Mouse (Mus musculus) gonadal fat pad, adult 2 months (tissue): ENCODE results near the gene Siah1a. TPM values are rescaled to one million over a fixed set of nuclear protein-coding genes. Genes with fewer than 3 reads are reported as not detected.
A peak's percentile ranks its signal among the peaks of the same experiment; 100 is the strongest.

Experiments used
- DNase-seq: peaks from one replicate; pipeline ENCODE4 v3.0.0-alpha.2; 2012; ENCODE audit warnings: low read depth
- polyA plus RNA-seq: library from polyadenylated mRNA; depleted of rRNA; stranded (reverse); fragments of >200 nt; gene quantifications from 2 replicates; pipeline ENCODE4 v1.2.3, GENCODE M21; 2012; rRNA removed

Siah1a gene
- polyA plus RNA-seq, result 18.8 and 21.5 TPM in 2 replicates

DNA sequence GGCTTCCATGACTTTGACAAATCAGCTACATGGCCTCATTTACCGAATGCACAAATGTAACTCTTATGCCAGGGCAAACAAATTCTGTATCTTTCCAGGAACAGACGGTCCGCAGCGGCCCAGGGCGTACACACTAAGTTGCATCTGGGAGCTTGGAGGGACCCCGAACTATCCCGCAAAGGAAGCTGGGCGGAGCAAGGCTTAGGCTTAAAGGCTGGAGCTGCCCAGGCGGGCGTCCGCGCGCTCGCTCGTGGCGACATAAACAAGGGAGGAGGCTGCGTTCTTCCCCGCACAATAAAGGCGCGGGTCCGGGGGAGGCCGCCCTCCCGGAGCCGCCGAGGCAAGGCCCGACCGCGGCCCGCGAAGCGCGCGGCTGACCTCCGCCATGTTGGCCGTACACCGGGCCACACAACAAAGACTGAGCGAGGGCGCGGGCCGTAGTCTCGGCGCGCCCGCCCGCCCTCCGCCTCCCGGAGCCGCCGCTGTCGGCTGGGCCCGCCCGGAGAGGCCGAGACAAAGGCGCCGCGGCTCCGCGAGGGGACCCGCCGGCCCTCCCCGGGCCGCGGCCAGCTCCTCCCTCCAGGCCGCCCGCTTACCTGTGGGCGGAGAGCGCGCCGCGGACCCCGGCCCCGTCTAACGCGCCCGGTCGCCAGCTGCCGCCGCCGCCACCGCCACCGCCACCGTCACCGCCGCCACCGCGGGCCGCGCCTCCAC, at the start of gene Siah1a, which contains the start of gene Gm10638:
Siah1a (minus strand) TSS at position 714 of the 714 bp plus-strand sequence.
Gm10638 (plus strand) TSS at position 479 of the 714 bp plus-strand sequence.
- no peak for DNase-seq

DNA sequence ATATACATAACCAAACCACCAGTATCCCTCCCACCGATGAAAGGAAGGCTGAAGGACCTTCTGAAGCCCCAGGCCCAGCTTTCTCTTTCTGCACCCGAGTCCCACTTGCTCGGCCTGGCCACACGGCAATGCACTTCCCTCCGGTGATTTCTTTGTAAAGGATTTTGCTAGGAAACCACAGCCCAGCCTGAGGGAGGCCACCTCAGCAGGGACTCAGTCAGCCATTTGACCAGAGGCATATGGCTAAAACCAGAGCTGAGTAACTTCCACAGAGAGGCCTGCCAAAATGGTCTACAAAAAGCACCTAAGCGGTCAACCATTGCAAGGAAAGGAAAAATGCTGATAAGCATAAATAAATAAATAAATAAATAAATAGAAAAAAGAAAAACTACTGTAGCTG, 49.0 kb upstream of the Siah1a start:
- DNase-seq, result no peak

DNA sequence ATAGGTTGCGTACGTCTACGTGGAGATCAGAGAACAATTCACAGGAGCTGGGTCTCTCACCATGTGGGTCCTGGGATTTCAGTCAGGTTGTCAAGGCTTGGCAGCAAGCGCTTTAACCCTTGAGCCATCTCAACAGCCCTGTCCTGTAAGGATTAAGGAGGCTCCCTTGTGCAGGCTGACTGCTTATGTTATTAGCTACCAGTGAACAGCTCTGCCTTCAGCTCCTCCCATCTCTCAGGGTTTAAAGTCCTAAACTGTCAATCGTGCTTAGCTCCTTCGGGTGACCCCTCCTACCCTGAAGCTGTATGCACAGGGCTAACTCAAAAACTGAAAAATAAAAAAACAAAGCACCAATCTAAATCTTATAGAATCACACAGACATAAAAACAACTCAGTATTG, 45.8 kb upstream of the Siah1a start:
- DNase-seq, result no peak

DNA sequence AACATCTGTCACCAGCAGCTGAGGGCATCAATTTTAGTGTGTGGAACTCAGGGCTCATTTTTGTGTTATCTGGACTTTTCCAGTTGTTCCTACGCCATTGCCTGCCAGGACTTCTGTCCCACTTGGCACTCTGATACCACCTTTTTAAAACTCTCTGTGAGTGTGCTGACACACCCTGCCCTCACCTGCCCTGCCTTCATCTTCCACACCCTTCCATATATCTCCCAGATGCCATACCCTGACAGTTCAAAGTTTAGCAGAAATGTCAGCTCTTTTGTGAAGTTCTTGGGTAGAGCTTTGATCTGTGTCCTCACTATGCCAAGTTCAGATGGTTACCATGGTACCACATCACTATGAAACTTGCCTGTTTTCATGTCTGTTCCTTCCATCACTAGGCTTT, 43.8 kb upstream of the Siah1a start:
- DNase-seq, result no peak

DNA sequence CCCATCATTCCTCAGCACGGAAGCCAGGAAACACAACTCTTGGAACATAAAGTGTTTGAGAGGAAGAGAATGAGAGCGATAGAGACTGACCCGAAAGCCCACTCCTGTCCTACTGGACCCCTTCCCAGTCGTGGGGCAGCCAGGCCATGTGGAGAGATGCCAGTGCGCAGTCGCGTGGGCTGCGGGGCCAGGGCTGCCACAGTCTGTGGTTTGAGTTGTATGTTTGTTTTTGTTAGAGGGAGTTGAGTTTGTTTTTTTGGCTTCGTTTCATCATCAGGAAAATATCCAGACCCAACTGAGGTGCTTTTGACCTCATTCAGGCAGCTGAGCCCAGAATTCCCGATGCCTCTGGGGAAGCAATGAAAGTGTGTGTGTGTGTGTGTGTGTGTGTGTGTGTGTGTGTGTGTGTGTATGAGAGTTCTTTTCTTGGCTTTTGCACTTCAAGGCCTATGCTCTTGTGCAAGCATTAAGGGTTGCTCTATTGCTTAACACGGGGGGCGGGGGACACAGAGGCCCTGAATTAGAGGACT, 42.2 kb upstream of the Siah1a start:
- no peak for DNase-seq

DNA sequence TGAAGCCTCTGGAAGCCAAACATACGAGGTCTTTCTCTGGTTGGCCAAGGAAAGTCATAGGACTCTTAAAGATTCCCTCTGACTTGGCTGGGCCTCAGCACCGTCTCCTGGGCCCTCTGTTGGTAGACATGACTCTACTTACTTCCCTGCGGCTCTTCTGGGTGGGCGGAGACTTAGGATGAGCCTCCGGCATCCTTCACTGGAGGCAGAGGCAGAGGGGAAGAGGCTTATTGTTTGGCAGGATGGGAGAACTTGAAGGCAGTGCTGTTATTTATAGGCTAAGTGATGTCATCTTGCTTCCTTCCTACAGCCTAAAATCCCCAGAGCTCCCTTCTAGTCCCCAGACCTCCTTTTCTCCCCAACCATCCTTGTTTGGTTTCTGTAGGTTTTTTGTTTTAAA, 40.8 kb upstream of the Siah1a start:
- DNase-seq, result no peak

DNA sequence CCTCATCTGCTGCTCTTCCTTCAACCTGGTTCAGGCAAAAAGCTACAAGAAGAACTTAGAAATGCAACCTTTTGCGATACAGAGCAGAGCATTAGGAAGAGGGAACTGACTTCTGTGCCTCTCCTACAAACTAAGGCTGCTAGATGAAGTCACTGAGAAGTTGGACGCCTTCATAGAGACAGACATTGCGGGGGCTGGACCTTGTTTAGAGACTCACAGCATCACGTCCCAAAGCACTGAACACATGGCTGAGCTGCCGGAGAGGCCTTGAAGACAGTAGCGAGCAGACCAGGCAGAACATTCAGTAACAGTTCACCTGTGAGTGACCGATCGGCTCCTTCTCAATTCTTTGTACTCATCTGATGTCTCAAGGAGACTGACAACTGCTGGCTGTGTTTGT, 35.4 kb upstream of the Siah1a start:
- no peak for DNase-seq

DNA sequence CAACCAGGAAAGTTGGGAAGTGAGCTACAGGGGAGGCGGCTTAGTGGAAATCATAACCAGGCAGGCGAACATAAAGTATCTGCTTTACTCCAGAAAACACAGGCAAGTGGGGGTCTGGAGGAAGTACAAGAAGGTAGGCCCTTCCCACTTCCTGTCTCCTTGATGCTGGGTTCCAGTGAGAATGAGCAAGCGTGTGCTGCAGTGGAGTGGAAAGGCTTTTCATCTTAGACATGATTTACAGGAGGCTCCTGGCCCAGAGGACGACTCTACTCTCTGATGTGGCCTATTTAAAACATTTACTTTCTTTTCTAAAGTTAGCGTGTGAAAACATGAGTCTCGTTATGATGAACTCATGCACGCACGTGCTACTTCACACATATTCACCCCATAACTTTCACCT, 33.5 kb upstream of the Siah1a start:
- no peak for DNase-seq

DNA sequence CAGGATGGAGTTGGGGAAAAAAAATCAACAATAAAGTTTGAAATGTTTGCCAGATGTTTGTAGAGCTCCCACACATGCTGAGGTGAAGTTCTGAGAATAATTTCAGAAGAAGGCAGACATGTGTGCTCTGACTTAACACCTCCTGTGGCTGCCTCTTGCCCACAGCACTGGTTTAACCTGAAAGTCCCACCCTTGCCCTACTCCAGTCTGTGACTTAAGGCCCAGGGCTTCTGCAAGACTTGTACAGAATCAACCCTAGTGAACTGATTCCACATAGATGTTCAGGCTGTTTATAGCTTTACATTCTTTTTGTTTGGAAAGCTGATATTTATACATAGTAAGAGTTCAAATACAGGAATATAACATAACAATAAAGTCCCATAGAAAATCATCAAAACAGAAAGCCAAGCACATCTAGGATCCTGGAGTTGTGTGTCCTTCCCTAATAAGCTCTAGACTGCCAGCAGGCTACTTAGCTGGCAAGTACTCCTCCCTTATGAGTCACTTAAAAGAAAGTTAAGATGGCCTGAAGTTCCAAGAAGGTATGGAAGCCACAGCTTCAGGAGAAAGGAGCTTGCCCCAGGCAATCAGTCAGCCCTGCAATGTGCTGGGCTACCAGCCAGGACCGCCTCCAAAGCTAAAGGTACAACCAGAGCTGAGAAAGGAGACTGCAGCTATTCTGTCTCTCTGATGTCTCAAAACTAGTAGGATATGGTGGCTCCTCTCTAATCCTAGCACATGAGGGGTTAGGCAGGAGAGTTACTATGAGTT, 24.4 kb upstream of the Siah1a start:
- DNase-seq, result peak; percentile 98

DNA sequence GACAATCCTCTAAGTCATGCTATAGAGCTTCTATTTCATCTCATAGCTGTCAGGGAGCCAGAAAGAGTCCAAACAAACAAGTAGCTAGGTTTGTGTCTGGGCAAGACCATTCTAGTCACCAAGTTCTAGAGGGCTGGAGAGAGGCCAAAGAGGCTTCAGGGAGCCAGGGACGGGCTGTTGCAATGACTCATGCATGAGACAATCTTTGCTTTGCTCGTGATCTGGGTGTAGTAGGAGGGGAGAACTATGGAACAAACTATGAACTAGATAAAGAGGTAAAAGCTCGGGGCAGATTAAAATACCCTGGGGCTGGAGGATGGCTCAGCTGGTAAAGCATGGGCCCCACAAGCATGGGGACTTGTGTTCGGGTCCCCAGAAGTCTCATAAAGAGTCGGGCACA, 22.8 kb upstream of the Siah1a start:
- peak; percentile 99 for DNase-seq

DNA sequence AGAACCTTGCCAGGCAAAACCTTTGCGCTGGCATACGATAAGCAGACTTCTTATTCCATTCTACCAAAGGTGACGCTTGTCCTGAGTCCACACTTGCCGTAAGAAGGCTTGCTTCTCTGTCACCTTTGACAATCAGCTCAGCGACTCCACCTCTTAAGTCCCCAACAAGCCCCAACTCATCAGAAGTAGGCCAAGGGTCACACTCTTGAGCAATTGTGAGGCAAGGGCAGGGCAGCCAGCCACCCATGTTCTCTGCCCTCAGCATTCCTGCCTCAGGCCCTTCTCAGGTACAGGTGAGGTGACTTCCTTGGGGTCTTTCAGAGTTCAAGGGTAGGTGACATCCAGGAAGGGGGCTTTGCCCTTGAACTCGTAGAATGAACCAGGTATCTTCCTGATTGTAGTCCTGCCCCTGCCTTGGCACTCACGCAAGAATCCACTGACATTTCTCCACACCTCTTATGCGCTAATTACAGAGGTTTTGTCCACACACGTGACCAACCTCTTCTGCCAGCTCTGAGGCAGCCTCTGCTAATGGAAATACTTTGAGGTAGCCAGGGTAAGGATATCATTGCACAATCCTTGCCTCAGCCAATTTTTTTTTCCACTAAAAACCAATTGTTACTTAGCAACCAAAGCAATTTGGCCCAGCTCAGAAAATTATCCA, 20.9 kb upstream of the Siah1a start:
- DNase-seq, result peak; percentile 92

DNA sequence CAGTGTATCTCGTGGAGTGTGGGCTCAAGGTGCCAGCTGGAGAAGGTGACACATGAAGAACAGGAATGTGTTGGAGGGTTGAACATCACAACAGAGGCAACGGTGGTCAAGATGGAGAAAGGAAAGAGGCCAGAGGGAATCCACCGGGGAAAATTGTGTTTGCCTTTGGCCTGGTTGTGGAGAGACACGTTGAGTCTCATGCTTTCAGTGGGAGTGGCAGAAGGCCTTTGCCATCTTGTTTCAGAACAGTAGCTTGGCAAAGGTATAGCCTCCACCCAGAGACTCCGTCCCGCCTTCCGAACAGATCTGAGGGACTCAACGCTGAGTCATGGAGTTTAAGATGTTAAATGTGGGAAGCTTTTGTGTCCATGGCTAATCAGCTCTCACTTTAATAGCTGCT, 19.9 kb upstream of the Siah1a start:
- no peak for DNase-seq

DNA sequence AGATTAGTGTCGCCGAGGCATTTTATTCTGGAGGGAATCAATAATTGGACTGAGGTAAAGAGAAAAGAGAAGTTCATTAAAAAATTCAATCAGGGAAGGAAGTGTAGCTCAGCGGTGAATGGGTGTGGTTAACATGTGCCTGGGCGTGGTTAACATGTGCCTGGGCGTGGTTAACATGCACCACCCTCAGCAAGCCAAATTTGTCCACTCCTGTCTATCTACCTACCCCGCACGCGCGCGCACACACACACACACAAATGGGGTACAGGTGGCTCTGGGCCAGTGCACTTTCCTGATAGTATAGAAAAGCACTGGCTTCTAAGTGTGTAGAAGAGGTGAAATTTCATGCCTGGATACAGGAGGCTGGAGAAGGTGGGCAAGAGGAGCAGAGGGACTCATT, 19.4 kb upstream of the Siah1a start:
- no peak for DNase-seq

DNA sequence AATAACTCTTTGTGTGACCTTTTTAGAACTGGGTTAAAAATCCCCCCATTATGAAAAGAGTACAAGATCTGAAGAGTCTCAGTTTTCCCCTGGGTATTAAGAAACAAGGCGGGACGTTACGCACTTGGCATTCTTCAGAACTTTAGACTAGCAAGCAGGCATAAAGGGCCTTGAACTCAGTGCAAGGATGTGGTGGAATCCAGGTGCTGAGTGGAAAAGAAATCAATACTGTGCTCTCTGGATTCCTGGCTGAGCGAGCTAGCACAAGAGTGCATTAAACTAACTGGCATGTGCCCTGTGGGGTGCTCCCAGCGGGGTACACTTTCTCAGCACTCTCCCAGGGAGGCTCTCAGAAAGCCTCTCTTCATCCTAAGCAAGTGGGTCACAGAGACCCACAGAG, 17.1 kb upstream of the Siah1a start:
- no peak for DNase-seq

DNA sequence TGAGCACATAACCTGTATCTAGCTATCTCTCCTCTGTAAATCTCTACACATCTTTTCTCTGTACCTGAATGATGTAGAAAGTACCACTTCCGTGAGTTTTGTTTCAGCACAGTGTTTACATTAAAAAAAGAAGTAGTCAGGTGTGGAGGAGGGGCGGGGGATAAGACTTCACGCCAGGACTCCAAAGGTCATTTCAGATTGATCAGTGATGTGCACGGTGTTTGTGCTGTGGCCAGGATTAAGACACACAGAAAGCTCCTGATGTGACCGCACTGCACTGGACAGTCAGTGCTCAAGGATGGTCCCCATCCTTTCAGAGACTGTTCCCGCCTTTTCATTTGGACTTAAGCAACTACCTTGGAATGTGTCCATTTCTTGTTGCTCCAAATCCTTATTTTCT, 15.0 kb upstream of the Siah1a start:
- DNase-seq, result no peak

DNA sequence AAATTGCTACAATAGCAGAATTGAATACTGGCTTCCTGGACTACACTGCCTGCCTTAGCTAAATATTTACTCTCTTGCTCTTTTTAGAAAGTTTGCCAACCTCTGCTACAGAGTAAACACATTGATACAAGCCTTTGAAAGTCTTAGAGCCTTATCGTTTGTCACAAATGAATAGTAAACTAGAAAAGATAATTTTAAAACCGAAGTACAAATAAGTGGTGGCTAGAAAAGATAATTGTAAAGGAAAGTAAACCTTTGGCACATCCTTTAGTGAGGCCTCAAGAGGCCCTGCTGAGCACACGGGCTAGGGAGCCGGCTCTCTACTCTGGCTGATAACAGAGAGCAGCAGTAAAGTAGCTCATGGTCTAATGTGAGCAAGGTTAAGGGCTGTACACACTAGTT, 13.4 kb upstream of the Siah1a start:
- no peak for DNase-seq

DNA sequence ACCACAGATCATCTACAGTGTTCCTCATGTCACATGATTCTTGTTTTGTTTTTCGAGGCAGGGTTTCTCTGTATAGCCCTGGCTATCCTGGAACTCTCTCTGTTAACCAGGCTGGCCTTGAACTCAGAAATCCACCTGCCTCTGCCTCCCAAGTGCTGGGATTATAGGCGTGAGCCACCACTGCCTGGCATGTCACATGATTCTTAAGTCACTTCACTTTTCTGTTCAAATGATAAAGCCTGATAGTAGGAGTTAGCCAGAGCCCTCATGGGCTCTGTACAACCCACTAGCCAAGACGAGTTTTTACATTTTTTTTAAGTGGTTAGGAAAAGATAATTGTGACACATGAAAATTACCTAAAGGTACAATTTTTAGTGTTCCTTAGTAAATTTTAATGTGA, 12.9 kb upstream of the Siah1a start:
- no peak for DNase-seq

DNA sequence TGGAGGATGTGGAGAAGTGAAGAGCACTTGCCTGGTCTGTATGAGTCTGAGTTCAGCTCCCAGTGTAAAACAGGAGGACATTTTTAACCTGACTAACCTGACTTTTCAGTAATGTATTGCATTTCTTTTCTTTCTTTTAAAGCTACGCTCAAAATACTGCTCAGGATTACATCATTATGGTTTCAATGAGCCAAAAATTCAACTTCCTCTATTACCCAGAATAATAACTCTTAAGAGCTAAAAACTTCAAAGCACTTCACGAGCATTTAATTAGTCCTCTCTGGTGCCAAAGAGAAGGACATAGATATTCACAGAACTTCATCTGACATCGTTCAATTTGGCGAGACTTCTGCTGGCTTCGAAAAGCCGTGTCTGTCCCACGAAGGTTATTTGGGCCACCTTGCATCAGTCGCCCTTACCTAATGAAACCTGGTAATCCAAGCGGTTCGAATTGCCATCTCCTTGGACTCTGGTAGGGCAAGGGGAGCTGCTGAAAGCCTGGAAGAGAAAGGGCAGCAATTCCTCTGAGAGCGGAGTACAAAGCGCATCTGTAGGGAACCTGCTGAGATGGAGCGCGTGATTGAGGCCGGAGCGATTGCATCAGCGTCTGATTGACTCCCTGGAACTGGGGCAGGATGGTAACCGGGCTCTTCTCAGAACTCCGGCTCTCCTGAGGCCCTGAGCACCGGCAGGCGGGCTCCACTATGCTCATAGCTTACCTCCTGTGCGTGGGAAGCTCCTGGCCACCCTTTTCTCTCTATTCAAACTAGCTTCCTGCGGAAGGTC, 11.4 kb upstream of the Siah1a start:
- DNase-seq, result no peak

DNA sequence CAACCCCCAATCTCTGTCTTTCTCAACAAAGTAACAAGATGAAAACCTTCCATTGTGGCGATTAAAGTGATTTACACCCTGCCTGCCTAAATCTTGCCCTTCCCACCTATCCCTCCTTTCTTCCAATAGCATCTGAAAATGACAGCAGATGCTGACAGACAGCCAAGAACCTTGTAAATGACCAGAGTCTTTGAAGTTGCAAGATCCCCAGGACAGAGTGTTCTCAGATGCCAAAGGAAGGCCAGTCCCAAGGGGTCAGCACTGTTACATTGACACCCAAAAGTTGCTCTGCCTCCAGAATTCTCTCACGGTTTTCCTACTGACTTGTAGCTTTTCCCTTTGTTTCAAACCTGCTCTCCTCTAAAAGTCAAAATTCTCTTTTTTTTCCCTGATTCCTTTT, 4.1 kb upstream of the Siah1a start:
- no peak for DNase-seq

DNA sequence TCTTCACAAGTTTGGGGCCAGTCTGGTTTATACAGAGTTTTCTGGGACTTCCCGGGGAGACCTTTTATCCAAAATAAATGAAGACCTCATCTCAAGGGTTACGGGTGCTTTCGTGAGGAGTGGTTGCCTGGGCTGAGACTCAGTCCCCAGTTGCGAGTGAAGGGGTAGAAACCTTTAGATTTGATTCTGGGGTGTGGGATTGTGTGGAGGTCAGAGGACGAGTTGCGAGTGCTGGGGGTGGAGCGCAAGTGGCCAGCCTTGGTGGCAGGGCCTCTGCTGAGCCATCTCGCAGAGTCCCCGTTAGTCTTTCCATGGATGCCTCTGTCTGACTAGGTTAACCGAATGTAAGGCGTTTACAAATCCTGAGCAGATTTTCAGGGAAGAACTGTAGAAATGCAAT, 777 bp upstream of the Siah1a start:
- no peak for DNase-seq

DNA sequence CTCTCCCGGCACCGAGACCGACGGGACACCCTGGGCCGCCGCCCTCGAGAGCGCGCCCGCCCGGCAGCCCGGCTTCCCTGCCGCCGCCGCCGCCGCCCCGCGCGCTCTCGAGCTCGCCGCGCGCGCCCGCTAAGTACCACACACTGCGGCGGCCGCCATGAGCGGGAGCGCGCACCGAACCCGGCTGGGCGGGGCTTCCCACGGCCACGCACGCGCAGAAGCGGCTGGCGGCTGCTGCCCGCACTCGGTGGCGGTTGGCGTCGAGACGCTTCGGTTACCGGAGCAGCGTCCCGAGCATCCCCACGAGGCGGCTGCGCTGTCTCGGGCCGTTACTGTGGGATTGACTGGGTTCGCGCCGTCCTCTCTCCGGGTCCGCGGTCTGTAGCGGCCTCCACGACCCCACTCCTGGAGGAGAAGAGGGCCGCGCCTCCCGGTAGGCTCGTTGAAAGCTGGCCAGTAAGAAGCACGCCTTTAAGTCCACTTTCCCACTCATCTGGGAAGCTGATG, 254 bp upstream of the Siah1a start:
- DNase-seq, result no peak
